Mouse (Mus musculus): ENCODE data around the gene Tmem91. TPM values are rescaled to one million over a fixed set of nuclear protein-coding genes. Genes with fewer than 3 reads are reported as not detected.

Gene Tmem91
- total and polyA plus RNA-seq, 3 experiments: 0.55 to 1.3 TPM; not detected in 1

DNA sequence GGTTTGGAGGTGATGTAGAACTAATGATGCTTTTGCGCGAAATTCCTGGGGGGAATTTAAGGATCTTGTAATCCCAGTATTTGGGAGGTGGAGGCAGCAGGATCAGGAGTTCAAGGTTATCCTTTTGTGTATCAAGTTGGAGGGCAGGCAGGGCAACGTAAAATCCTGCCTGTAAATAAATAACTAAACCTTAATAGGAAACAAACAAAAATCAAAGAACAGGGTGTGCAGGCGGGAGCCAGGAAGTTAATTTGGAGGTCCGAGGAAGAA, 55.3 kb downstream of the Tmem91 start:
- H3K79me2 ChIP-seq (replicated peaks; ENCODE audit: control insufficient read depth, extremely low read depth, insufficient read depth, poor library complexity, severe bottlenecking): no peaks in the 10 kb centered on the region
- TF ChIP-seq MEF2A (IDR thresholded peaks at IDR 0.05; ENCODE audit: borderline replicate concordance, low read depth, low read length) (no peak), SIN3A (IDR thresholded peaks at IDR 0.05; ENCODE audit: low read length) (no peak)
- no peaks in the 10 kb centered on the region for H3K9me3 ChIP-seq (replicated peaks; ENCODE audit: low read length)
- H3K4me1 ChIP-seq (ENCODE audit: control insufficient read depth in 1 of 2, insufficient read depth in 2 of 2): peaks cover 4 to 16% of the 10 kb centered on the region in 2 experiments
- peak overlapping the region; percentile 71 to 92 (median 83) for H3K4me3 ChIP-seq (replicated peaks in 1 of 3; ENCODE audit: low read depth in 2 of 3, low read length in 2 of 3, poor library complexity in 1 of 3)
- H3K36me3 ChIP-seq (replicated peaks in 1 of 2; ENCODE audit: control insufficient read depth in 1 of 2, insufficient read depth in 1 of 2, low read length in 1 of 2): peaks cover 18 to 43% of the 10 kb centered on the region in 2 experiments
- H3K4me2 ChIP-seq (ENCODE audit: insufficient read depth, low read depth, poor library complexity, severe bottlenecking): peak overlapping the region; percentile 65
- H3K27me3 ChIP-seq (replicated peaks): peaks cover 7% of the 10 kb centered on the region
- in situ Hi-C loops (cut with MboI; ENCODE audit: low pct_ligation_motif_present, low pct_unique_long_range_greater_than_20kb, low sequenced_read_pairs): no loop called here
- no peak for DNase-seq (ENCODE audit: extremely low read depth)
- H3K9ac ChIP-seq (ENCODE audit: insufficient read depth, low read depth): peak overlapping the region; percentile 47
- dilution Hi-C loops (cut with MboI; ENCODE audit: extremely low pct_ligation_motif_present, extremely low pct_unique_long_range_greater_than_20kb, low sequenced_read_pairs): no loop called here
- no peak overlapping the region for H3K27ac ChIP-seq (ENCODE audit: insufficient read depth, low read depth)

Other genes with a start within 250 kb of the Tmem91 start
- 3.1 TPM in 2 replicates for gene Ceacam1, start 197.6 kb downstream of the Tmem91 start, total RNA-seq (2012; rRNA removed)
- gene Ceacam1, start 197.6 kb downstream of the Tmem91 start, total RNA-seq (2014; rRNA removed): 4.7 and 5.9 TPM in 2 replicates
- 19.2 and 25.1 TPM in 2 replicates for gene Ceacam1, start 197.6 kb downstream of the Tmem91 start, polyA plus RNA-seq (2012; ENCODE audit: insufficient read length, low read depth)
- 0.08 TPM in 1 of 2 replicates, not detected in the other for gene Ceacam2, start 135.3 kb downstream of the Tmem91 start, total RNA-seq (2012; rRNA removed)
- gene Ceacam2, start 135.3 kb downstream of the Tmem91 start, total RNA-seq (2014; rRNA removed): not detected in 2 replicates
- gene Ceacam2, start 135.3 kb downstream of the Tmem91 start, polyA plus RNA-seq (2012; ENCODE audit: insufficient read length, low read depth): 0.64 and 0.90 TPM in 2 replicates
- gene Erich4, start 59.3 kb downstream of the Tmem91 start, total RNA-seq (2012; rRNA removed): not detected in 2 replicates
- gene Erich4, start 59.3 kb downstream of the Tmem91 start, total RNA-seq (2014; rRNA removed): not detected in 2 replicates
- not detected in 2 replicates for gene Erich4, start 59.3 kb downstream of the Tmem91 start, polyA plus RNA-seq (2012; ENCODE audit: insufficient read length, low read depth)
- 18.7 and 21.4 TPM in 2 replicates for gene Dmac2, start 55.8 kb downstream of the Tmem91 start, total RNA-seq (2012; rRNA removed)
- 19.8 and 20.6 TPM in 2 replicates for gene Dmac2, start 55.8 kb downstream of the Tmem91 start, total RNA-seq (2014; rRNA removed)
- 35.0 and 35.1 TPM in 2 replicates for gene Dmac2, start 55.8 kb downstream of the Tmem91 start, polyA plus RNA-seq (2012; ENCODE audit: insufficient read length, low read depth)
- gene B3gnt8, start 48.5 kb downstream of the Tmem91 start, total RNA-seq (2012; rRNA removed): 0.21 TPM in 2 replicates
- gene B3gnt8, start 48.5 kb downstream of the Tmem91 start, total RNA-seq (2014; rRNA removed): not detected in 2 replicates
- 0.24 and 0.29 TPM in 2 replicates for gene B3gnt8, start 48.5 kb downstream of the Tmem91 start, polyA plus RNA-seq (2012; ENCODE audit: insufficient read length, low read depth)
- gene Bckdha, start 16.2 kb downstream of the Tmem91 start, total RNA-seq (2012; rRNA removed): 14.9 and 19.9 TPM in 2 replicates
- 20.8 and 21.4 TPM in 2 replicates for gene Bckdha, start 16.2 kb downstream of the Tmem91 start, total RNA-seq (2014; rRNA removed)
- gene Bckdha, start 16.2 kb downstream of the Tmem91 start, polyA plus RNA-seq (2012; ENCODE audit: insufficient read length, low read depth): 13.4 and 17.2 TPM in 2 replicates
- gene Exosc5, start 16.0 kb downstream of the Tmem91 start, total RNA-seq (2012; rRNA removed): 105 and 116 TPM in 2 replicates
- 114 and 123 TPM in 2 replicates for gene Exosc5, start 16.0 kb downstream of the Tmem91 start, total RNA-seq (2014; rRNA removed)
- 102 and 125 TPM in 2 replicates for gene Exosc5, start 16.0 kb downstream of the Tmem91 start, polyA plus RNA-seq (2012; ENCODE audit: insufficient read length, low read depth)
- 13.1 and 15.8 TPM in 2 replicates for gene B9d2, start 5.6 kb upstream of the Tmem91 start, total RNA-seq (2012; rRNA removed)
- 9.3 and 10.0 TPM in 2 replicates for gene B9d2, start 5.6 kb upstream of the Tmem91 start, total RNA-seq (2014; rRNA removed)
- gene B9d2, start 5.6 kb upstream of the Tmem91 start, polyA plus RNA-seq (2012; ENCODE audit: insufficient read length, low read depth): 21.2 and 23.8 TPM in 2 replicates
- 25.9 and 28.8 TPM in 2 replicates for gene Tgfb1, start 11.8 kb upstream of the Tmem91 start, total RNA-seq (2012; rRNA removed)
- 8.7 and 9.2 TPM in 2 replicates for gene Tgfb1, start 11.8 kb upstream of the Tmem91 start, total RNA-seq (2014; rRNA removed)
- 104 and 109 TPM in 2 replicates for gene Tgfb1, start 11.8 kb upstream of the Tmem91 start, polyA plus RNA-seq (2012; ENCODE audit: insufficient read length, low read depth)
- 14.1 and 14.4 TPM in 2 replicates for gene Ccdc97, start 43.9 kb upstream of the Tmem91 start, total RNA-seq (2012; rRNA removed)
- gene Ccdc97, start 43.9 kb upstream of the Tmem91 start, total RNA-seq (2014; rRNA removed): 4.5 and 5.7 TPM in 2 replicates
- 38.8 and 44.8 TPM in 2 replicates for gene Ccdc97, start 43.9 kb upstream of the Tmem91 start, polyA plus RNA-seq (2012; ENCODE audit: insufficient read length, low read depth)
- gene Hnrnpul1, start 79.6 kb upstream of the Tmem91 start, total RNA-seq (2012; rRNA removed): 67.6 and 72.2 TPM in 2 replicates
- gene Hnrnpul1, start 79.6 kb upstream of the Tmem91 start, total RNA-seq (2014; rRNA removed): 44.7 and 52.6 TPM in 2 replicates
- 155 and 188 TPM in 2 replicates for gene Hnrnpul1, start 79.6 kb upstream of the Tmem91 start, polyA plus RNA-seq (2012; ENCODE audit: insufficient read length, low read depth)
- 0.76 and 0.98 TPM in 2 replicates for gene Axl, start 113.5 kb upstream of the Tmem91 start, total RNA-seq (2012; rRNA removed)
- 0.15 and 0.19 TPM in 2 replicates for gene Axl, start 113.5 kb upstream of the Tmem91 start, total RNA-seq (2014; rRNA removed)
- 0.96 and 1.6 TPM in 2 replicates for gene Axl, start 113.5 kb upstream of the Tmem91 start, polyA plus RNA-seq (2012; ENCODE audit: insufficient read length, low read depth)
- 0.04 TPM in 1 of 2 replicates, not detected in the other for gene Cyp2s1, start 141.7 kb upstream of the Tmem91 start, total RNA-seq (2012; rRNA removed)
- not detected in 2 replicates for gene Cyp2s1, start 141.7 kb upstream of the Tmem91 start, total RNA-seq (2014; rRNA removed)
- not detected in 2 replicates for gene Cyp2s1, start 141.7 kb upstream of the Tmem91 start, polyA plus RNA-seq (2012; ENCODE audit: insufficient read length, low read depth)
- gene Cyp2b10, start 222.5 kb upstream of the Tmem91 start, total RNA-seq (2012; rRNA removed): not detected in 2 replicates
- gene Cyp2b10, start 222.5 kb upstream of the Tmem91 start, total RNA-seq (2014; rRNA removed): not detected in 2 replicates
- not detected in 2 replicates for gene Cyp2b10, start 222.5 kb upstream of the Tmem91 start, polyA plus RNA-seq (2012; ENCODE audit: insufficient read length, low read depth)